Mouse (Mus musculus) left cerebral cortex, adult 6 months (tissue): ENCODE measurements around the gene Ikbip. TPM values are rescaled to one million over a fixed set of nuclear protein-coding genes. Genes with fewer than 3 reads are reported as not detected.

Source experiments
- long read RNA-seq, 2 experiments: library from polyadenylated mRNA; unstranded; transcript quantifications; one replicate each; pipeline ENCODE4 v2.0.0; 2019 to 2020
- polyA plus RNA-seq: library from polyadenylated mRNA; unstranded; fragments of <200 nt; fragmentation: Nextera tagmentation; gene quantifications from 2 replicates; pipeline ENCODE4 v1.2.3, GENCODE M21; 2021

Gene Ikbip
- polyA plus RNA-seq = 15.9 and 16.3 TPM in 2 replicates
- long read RNA-seq, experiment 1, transcript Ikbip-202 (3 exons, 1,328 nt) = minor isoform, 13 of 32 reads
- long read RNA-seq, experiment 1, transcript Ikbip-201 (3 exons, 3,232 nt) = major isoform, 15 of 32 reads
- long read RNA-seq, experiment 1, partial matches to known transcripts = 0 of 32 reads
- long read RNA-seq, experiment 1, other reads (novel, unspliced or antisense) = 4 of 32 reads
- long read RNA-seq, experiment 2, transcript Ikbip-202 (3 exons, 1,328 nt) = major isoform, 8 of 21 reads
- long read RNA-seq, experiment 2, partial matches to known transcripts = 0 of 21 reads
- long read RNA-seq, experiment 2, other reads (novel, unspliced or antisense) = 9 of 21 reads

DNA sequence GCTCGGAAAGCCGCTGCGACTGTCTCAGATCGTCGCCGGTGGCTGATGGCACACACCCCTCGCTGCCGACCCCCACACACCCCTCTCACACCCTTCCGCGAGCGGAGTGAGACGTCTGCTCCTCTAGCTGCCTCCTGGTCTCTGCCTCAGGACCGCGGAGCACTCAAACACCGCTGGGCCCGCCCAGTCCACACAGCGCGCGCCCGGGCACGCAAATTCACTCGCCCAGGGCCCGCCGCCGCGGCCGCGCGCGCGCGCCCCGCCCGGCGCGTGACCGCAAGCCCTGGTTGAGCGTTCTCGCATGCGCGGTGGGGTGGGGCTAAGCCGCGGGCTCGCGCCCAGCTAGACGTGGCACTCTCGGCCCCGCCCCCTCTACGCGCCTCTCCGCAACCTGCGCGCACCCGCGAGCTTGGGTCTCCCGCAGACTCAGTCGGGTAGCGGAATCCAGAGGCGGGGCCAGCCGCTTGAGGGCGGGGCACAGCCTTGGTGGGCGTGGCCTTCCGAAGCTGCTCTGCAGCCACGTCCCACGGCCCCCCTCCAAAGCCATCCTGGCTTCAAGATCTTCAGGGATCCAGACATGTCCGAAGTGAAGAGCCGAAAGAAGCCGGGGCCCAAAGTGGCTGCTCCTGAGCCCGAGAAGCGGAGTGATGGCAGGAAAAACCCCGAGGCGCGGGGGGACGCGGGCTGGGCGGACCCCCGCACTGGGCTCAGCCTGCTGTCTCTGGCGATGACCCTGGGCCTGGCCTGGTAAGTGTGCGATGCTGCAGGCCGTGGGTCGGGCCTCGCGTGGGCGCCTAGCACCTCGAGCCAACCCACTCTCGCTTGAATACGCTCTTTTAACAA is at the start of gene Ikbip, which contains the start of gene Apaf1:
TSS of gene Ikbip (plus strand) at position 391 of the 843 bp plus-strand sequence.
TSS of gene Apaf1 (minus strand) at position 221 of the 843 bp plus-strand sequence.

DNA sequence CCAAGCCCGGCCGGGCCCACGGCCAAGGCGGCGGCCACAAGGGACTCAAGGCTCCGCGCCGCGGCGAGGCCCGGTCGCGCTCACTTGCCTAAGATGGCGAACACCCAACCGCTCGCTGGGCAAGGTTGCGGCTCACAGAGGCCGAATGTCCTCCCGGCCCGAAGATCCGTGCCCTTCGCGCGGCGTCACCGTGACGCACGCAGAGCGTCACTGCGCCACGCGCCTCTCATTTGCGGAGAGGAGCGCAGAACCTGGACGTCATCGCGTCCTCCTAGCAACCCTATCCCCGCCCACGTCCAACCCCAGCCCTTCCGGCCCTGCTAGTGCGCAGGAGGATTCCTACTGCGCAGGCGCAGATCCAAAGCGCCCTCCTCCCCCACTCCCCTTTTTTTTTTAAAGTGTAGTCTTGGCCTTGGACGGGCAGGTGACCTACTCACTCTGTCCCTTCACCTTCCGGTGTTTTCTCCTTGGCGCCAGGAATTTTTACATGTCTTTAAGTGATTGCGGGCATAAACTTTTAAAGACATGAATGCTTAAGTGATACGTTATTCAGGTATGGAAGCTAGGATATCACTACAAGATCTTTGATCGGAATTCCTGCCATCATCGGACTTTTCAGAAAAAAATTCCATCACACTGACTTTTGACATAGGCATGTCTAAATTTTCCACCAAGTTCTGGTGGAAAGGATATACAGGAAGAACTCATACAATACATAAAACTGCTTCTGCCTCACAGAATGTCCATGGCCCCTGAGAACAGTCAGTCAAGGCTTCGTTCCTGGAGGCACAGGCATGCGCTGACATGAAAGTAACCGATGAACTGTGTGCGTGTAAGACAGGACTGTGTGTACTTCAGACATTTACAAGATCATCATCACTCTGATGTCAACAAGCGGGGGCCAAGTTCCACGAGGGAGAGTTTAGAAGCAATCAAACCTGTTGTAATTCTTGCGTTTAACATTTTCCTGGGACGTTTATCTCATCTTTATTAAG is 41.4 kb downstream of the Ikbip start, which contains the start of gene Slc25a3:
TSS of gene Slc25a3 (minus strand) at position 232 of the 995 bp plus-strand sequence.

Other genes starting within 250 kb of the Ikbip start
- 3.1 and 4.3 TPM in 2 replicates for gene Apaf1, start 170 bp upstream of the Ikbip start, polyA plus RNA-seq
- 1,052 and 1,057 TPM in 2 replicates for gene Slc25a3, start 41.1 kb downstream of the Ikbip start, polyA plus RNA-seq
- 5.8 and 16.1 TPM in 2 replicates for gene Tmpo, start 98.4 kb downstream of the Ikbip start, polyA plus RNA-seq